Mouse (Mus musculus): Measurements from ENCODE around the gene Lsmem1. TPM values are rescaled to one million over a fixed set of nuclear protein-coding genes. Genes with fewer than 3 reads are reported as not detected.
A peak's percentile ranks its signal among the peaks of the same experiment; 100 is the strongest.

Gene Lsmem1
- polyA plus RNA-seq, 1 experiment = 0.26 TPM

DNA sequence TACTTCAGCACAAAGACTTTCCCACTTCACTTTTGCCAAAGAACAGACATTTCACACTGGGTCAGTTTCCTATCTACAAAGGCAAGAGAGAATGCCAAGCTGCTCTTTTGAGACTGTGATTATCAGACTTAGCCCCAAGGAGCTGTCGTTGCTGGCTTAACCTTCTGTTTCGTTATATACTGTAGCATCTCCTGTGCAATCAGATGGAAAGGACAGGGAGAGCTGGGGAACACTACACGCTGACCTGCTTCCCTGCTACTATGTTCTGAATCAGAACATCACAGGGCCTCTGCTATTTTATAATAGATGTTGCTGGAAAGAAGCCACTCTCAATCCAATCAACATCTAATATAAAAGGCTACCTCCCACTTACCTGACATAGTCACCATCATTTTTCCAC is 9.8 kb upstream of the Lsmem1 start:
- no peak for DNase-seq (ENCODE audit: low read depth)
- TF ChIP-seq CTCF (IDR thresholded peaks at IDR 0.05; ENCODE audit: borderline replicate concordance, extremely low read depth, insufficient read depth, insufficient read length) (no peak), POLR2A (IDR thresholded peaks at IDR 0.05; ENCODE audit: borderline replicate concordance, extremely low read depth, insufficient read depth, insufficient read length, poor library complexity, severe bottlenecking) (no peak)

DNA sequence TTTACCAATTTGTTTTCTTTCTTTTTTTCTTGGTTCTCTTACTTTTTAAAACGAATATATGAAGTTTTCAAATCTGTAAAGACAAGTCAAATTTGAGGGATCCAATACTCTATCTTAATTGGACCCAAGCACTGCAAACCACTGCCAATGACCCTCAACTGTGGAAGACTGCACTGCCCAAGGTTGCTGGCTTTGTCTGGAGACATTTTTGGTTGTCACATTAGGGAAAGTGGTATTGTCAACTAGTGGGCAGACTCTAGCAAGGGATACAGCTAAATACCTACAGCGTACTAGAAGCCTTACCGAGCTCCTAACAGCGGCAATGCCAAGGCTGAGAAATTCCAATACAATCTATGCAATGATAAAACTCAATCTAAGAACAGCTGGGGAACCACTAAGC is 8.6 kb upstream of the Lsmem1 start:
- DNase-seq (ENCODE audit: low read depth) = no peak

DNA sequence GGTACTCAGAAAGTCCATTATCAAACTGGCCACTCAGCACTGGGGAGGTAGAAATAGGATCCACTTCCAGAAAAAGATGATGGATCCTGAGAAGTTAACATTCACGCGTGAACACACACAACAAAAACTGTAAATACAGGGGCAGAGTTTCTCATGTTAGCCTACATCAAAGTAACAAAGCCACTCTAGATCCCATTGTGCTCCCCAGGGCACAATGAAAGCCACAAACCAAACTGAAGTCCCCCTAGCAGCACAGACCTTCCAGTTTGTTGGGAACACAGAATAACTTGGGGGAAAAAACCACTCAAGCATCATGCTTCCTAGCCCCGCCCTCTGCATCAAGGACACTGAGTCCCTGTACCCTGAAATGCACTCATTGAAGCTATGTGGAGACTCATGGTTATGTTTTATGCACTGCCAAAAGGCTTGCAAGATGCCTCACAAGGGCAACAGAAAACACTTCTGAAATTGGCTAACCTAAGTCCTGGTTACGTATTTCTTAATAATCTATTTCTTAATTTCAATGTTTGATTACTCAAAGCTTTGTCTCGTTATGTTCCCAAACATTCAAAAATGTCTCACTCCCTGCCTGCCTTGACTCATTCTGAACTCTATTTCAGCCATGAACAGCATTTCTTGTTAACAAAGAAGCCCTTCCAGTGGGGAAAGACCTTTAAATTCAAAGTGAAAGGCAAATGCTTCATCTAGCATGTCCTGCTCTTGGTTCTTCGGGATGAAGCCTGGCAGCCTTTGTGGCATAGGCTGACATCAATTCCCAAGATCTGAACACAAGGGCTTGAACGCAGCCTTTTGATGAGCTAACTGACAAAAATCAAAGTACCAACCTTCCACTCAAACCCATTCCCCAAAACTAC is 3.1 kb upstream of the Lsmem1 start:
- TF ChIP-seq CTCF (IDR thresholded peaks at IDR 0.05; ENCODE audit: borderline replicate concordance, extremely low read depth, insufficient read depth, insufficient read length) = no peak
- TF ChIP-seq POLR2A (IDR thresholded peaks at IDR 0.05; ENCODE audit: borderline replicate concordance, extremely low read depth, insufficient read depth, insufficient read length, poor library complexity, severe bottlenecking) = no peak
- no peak for DNase-seq (ENCODE audit: low read depth)

More for the DNA sequence above, 8.6 kb upstream of the Lsmem1 start:
- no peak for TF ChIP-seq POLR2A (IDR thresholded peaks at IDR 0.05; ENCODE audit: borderline replicate concordance, extremely low read depth, insufficient read depth, insufficient read length, poor library complexity, severe bottlenecking)
- TF ChIP-seq CTCF (IDR thresholded peaks at IDR 0.05; ENCODE audit: borderline replicate concordance, extremely low read depth, insufficient read depth, insufficient read length) = no peak

DNA sequence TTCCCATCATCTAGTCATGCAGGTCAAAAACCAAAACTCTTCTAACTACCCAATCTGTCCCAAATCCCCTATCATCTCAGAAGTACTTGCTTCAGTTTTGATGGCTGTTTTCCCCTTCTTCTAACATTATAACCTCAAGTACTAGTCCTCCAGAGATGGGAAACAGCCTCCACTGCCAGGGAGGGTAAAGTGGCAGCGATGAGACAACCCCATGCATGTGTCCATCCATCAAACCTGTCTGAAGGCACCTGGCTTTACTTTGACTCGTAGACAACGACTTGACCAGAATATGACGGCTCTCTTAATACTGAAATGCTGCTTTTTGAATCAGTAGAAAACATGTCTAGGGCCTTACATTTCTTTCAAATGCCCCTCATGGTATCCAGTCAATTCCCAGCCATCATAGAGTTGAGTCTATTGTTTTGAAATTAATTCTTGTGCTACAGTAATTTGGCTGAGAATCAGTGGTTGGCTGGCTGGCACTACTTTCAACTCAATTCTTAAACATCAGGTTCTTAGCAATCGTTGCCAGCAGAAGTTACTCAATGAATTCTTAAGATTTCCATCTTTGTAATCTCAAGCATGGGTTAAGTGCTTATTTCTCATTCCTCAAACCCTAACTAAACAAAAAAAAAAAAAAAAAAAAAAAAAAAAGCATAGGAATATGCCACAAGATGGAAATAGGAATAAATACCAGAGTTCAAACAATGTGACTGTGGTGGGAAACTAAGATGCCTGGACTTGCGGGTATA is 1.4 kb upstream of the Lsmem1 start:
- DNase-seq (ENCODE audit: low read depth) = no peak
- no peak for TF ChIP-seq POLR2A (IDR thresholded peaks at IDR 0.05; ENCODE audit: borderline replicate concordance, extremely low read depth, insufficient read depth, insufficient read length, poor library complexity, severe bottlenecking)
- TF ChIP-seq CTCF (IDR thresholded peaks at IDR 0.05; ENCODE audit: borderline replicate concordance, extremely low read depth, insufficient read depth, insufficient read length) = no peak

DNA sequence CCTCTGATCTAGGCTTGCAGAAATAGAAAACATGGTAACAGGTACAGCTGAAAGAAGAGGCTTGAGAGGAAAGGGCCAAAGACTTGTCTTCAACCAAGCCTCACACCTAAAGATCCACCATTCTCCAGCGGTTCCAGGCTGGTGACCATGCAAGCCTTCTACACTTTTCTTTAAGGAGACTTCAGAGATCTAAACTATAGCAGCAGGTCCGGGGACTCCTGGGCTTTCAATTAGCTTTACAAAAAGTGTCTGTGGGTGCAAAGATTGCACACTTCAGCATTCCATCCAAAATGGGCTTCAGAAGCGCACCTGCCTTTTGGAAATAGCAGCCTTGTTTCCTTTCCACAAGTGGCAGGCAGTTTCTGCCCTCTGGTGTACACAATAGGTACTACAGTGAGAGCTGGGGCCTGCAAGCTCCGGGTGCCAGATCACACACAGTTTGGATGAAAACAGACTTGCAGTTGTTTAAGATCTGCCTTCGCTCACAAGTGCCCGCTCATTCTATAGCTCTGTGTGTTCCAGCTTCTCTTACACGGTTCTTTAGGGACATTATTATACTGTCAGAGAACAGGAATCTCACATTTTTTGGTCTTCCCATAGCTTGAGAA is 609 bp upstream of the Lsmem1 start:
- TF ChIP-seq POLR2A (IDR thresholded peaks at IDR 0.05; ENCODE audit: borderline replicate concordance, extremely low read depth, insufficient read depth, insufficient read length, poor library complexity, severe bottlenecking) (no peak), CTCF (IDR thresholded peaks at IDR 0.05; ENCODE audit: borderline replicate concordance, extremely low read depth, insufficient read depth, insufficient read length) (peak; percentile 83)
- peak; percentile 76 for DNase-seq (ENCODE audit: low read depth)

DNA sequence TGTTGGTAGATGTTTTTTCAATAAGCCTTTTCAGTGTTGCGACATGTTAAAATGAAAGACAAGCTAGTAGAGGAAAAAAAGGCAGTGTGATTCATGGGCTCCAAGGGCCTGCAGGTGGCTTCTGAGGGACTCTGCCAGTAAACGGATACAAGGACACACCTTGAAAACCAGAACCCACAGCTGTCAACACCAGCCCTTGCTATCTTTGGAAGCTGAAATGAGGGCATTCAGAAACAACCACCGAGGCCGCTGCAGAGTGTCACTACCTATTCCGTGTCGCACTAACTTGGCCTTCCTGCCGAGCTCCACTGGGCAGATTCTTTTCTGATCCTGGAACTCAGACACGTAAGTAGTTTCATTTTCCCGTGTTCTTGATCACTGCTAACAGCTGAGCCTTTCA is 863 bp downstream of the Lsmem1 start:
- no peak for DNase-seq (ENCODE audit: low read depth)
- TF ChIP-seq POLR2A (IDR thresholded peaks at IDR 0.05; ENCODE audit: borderline replicate concordance, extremely low read depth, insufficient read depth, insufficient read length, poor library complexity, severe bottlenecking) (no peak), CTCF (IDR thresholded peaks at IDR 0.05; ENCODE audit: borderline replicate concordance, extremely low read depth, insufficient read depth, insufficient read length) (no peak)

DNA sequence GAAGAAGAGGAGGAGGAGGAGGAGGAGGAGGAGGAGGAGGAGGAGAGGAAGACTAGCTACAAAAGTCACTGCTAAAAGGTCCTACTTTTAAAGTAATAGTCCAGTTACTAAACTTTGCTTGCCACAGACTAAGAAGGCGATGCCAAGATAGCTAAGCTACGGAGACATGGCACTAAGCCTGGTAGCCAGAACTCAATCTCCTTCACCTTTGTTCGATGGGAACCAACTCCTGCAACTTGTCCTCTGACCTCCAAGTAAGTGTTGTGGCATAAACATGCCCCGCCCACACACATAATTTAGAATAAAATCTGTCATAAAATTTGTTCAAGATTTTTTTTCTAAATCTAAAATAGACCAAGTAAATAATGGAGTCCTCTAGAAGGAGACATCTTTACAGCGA is 1.3 kb downstream of the Lsmem1 start:
- TF ChIP-seq CTCF (IDR thresholded peaks at IDR 0.05; ENCODE audit: borderline replicate concordance, extremely low read depth, insufficient read depth, insufficient read length) (no peak), POLR2A (IDR thresholded peaks at IDR 0.05; ENCODE audit: borderline replicate concordance, extremely low read depth, insufficient read depth, insufficient read length, poor library complexity, severe bottlenecking) (no peak)
- no peak for DNase-seq (ENCODE audit: low read depth)

DNA sequence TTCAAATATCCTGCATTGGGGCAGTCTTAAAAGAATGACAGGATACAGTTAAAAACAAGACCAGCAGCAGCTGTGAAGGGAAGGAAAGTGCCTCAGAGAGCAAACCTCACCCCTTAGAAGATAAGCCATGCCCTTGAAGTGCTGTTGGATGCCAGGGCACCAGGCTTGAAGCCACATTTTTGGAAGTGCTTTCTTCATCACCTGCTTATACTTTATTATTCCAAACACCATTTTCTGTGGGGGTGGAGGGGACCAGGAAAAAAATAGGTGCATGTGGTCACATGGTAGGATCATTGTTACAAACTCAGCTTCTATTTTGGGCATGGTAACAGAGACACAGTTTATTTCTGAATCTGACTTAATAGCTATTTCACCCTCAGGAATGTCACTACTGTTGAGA is 1.8 kb downstream of the Lsmem1 start:
- TF ChIP-seq POLR2A (IDR thresholded peaks at IDR 0.05; ENCODE audit: borderline replicate concordance, extremely low read depth, insufficient read depth, insufficient read length, poor library complexity, severe bottlenecking) (no peak), CTCF (IDR thresholded peaks at IDR 0.05; ENCODE audit: borderline replicate concordance, extremely low read depth, insufficient read depth, insufficient read length) (no peak)
- no peak for DNase-seq (ENCODE audit: low read depth)

DNA sequence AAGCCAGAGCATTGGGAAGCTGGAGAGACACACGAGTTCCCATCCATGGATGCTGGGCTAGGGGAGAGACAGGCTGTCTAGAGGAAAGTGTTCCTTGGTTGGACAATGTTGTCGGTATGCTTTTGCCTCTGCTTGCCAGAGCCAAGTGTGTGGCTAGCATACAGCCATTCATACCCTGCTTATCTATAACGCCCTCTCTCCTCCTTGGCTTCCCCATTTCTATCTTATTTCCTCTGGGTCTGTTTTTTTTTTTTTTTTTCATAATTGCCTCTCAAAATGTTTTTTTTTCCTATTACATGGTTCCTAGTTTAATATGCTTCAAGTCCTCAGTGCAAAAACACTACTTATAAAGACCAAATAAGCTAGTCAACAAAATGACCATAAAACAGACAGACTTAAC is 13.8 kb downstream of the Lsmem1 start:
- TF ChIP-seq POLR2A (IDR thresholded peaks at IDR 0.05; ENCODE audit: borderline replicate concordance, extremely low read depth, insufficient read depth, insufficient read length, poor library complexity, severe bottlenecking) (no peak), CTCF (IDR thresholded peaks at IDR 0.05; ENCODE audit: borderline replicate concordance, extremely low read depth, insufficient read depth, insufficient read length) (no peak)
- no peak for DNase-seq (ENCODE audit: low read depth)

DNA sequence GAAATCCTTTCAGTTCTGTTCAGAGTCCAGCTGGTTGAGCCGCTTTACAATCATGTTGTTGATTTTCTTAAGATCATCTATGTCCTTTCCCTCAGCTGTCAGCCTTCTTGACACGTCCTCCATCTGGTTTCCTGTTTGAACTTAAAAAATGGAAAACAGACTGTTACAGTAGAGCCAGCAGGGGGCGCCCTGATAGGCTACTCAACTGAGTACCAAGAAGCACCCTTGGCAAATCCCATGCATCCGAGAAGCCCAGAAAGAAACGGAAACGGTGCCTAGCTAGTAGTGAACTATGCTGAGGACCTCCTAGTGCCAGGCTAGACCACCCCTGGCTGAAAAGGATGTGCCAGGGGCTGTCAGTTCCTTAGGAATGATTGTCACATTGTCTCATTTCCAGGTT is 22.2 kb downstream of the Lsmem1 start:
- DNase-seq (ENCODE audit: low read depth) = peak; percentile 24
- TF ChIP-seq CTCF (IDR thresholded peaks at IDR 0.05; ENCODE audit: borderline replicate concordance, extremely low read depth, insufficient read depth, insufficient read length) (peak; percentile 18; the same call in 1 of the 2 replicates), POLR2A (IDR thresholded peaks at IDR 0.05; ENCODE audit: borderline replicate concordance, extremely low read depth, insufficient read depth, insufficient read length, poor library complexity, severe bottlenecking) (no peak)

DNA sequence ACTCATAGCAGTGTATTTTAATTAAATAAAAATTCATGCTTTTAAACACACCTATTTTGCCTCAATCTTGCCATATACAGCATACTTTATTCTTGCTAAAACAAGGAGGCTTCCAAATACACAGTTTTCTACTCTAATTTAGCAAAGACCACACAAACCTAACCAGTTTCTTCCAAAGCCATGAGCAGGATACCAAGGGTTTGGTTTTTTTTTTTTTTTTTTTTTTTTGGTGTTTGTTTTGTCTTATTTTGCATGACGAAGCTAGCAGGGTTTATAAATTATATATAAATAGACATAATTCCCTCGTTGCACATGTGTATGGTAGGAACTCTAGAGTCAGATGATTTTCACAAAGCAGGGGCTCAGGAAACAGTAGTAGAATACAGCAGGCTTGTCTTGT is 23.1 kb downstream of the Lsmem1 start:
- no peak for TF ChIP-seq POLR2A (IDR thresholded peaks at IDR 0.05; ENCODE audit: borderline replicate concordance, extremely low read depth, insufficient read depth, insufficient read length, poor library complexity, severe bottlenecking)
- no peak for TF ChIP-seq CTCF (IDR thresholded peaks at IDR 0.05; ENCODE audit: borderline replicate concordance, extremely low read depth, insufficient read depth, insufficient read length)
- DNase-seq (ENCODE audit: low read depth) = no peak

DNA sequence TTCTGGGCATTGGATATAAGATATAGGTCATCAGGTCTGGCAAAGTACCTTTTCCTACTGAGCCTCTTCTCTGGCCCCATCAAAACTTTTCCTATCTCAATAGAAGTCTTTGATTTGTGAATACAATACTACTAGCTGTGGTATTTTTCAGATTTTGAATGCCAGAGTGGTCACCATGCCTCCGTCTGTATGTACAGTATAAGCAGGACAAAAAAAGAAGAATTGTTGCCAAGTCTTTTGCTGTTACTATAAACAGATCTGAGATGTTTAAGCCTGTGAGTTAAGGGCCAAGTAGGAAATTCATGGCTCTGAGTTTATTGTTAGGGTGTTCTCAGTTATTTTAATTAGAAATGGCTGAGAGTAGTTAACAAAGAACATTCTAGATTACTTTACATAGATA is 24.1 kb downstream of the Lsmem1 start:
- peak; percentile 40 for DNase-seq (ENCODE audit: low read depth)

Measured in brain, embryonic 14.5 days (tissue).